1 mouse cellular context compared by ENCODE assay signal in genomic region chr7:15949216-15949790, GRCm38 (mm10).
TF ChIP-seq lines count a peak whose summit lies in the region.

No protein-coding gene starts in this region.

TF ChIP-seq in MEL, 35 proteins besides CTCF, POLR2A, EP300 and RAD21 (continued from another document):
- no peak for TF ChIP-seq BHLHE40 (IDR thresholded peaks at IDR 0.05; ENCODE audit: borderline replicate concordance, low read depth, low read length)
- no peak for TF ChIP-seq MXI1 (IDR thresholded peaks at IDR 0.05; ENCODE audit: low read depth, low read length)
- TF ChIP-seq TBP (IDR thresholded peaks at IDR 0.05; ENCODE audit: low read depth, low read length): no peak
- no peak for TF ChIP-seq ZC3H11A (IDR thresholded peaks at IDR 0.05; ENCODE audit: low read depth, low read length)
- TF ChIP-seq ETS1 (IDR thresholded peaks at IDR 0.05; ENCODE audit: low read depth, low read length): peak; percentile 42; the same call in 1 of the 2 replicates
- no peak for TF ChIP-seq TCF12 (IDR thresholded peaks at IDR 0.05; ENCODE audit: low read depth, low read length)
- TF ChIP-seq HCFC1 (IDR thresholded peaks at IDR 0.05; ENCODE audit: low read depth, low read length): no peak
- TF ChIP-seq GATA1 (IDR thresholded peaks at IDR 0.05; ENCODE audit: low read depth, low read length): peak; percentile 71
- TF ChIP-seq GABPA (IDR thresholded peaks at IDR 0.05; ENCODE audit: low read depth, low read length): no peak
- TF ChIP-seq POLR2AphosphoS5 (IDR thresholded peaks at IDR 0.05; ENCODE audit: borderline replicate concordance, low read depth, low read length): no peak
- TF ChIP-seq POLR2AphosphoS2 (IDR thresholded peaks at IDR 0.05; ENCODE audit: low read length): no peak
- peak; percentile 59; the same call in 1 of the 2 replicates for TF ChIP-seq MAFK (IDR thresholded peaks at IDR 0.05; ENCODE audit: borderline replicate concordance, low read depth, low read length)
- TF ChIP-seq MYC (IDR thresholded peaks at IDR 0.05; ENCODE audit: low read depth, low read length): no peak
- no peak for TF ChIP-seq CHD2 (IDR thresholded peaks at IDR 0.05; ENCODE audit: low read length)
- TF ChIP-seq SMC3 (IDR thresholded peaks at IDR 0.05; ENCODE audit: low read depth, low read length): no peak
- TF ChIP-seq ELF1 (IDR thresholded peaks at IDR 0.05; ENCODE audit: low read depth, low read length): no peak
TF ChIP-seq in MEL: peak in this region for 5.
